Mouse (Mus musculus) liver, embryonic 11.5 days (tissue): ENCODE results near the gene 9130409I23Rik. TPM values are rescaled to one million over a fixed set of nuclear protein-coding genes. Genes with fewer than 3 reads are reported as not detected.

Source experiments
- ATAC-seq: fragments of 200-750 bp; cut with Nextera tagmentation; replicated peaks from 2 replicates; pipeline ENCODE4 v1.8.0; 2017; ENCODE audit warnings: moderate number of reproducible peaks, mild to moderate bottlenecking, moderate TSS enrichment, moderate library complexity; ENCODE audit not compliant: low FRiP score
- DNase-seq: peaks from one replicate; pipeline ENCODE4 v3.0.0-alpha.2; 2017; ENCODE audit warnings: low spot score
- H3K27ac ChIP-seq: fragments of 300-500 bp; sonication (generic); 2 replicates; pipeline ENCODE4 v1.5.1; 2014; ENCODE audit warnings: mild to moderate bottlenecking, low read depth, low read length, control low read depth
- H3K27me3 ChIP-seq: fragments of 300-500 bp; sonication (generic); replicated peaks from 2 replicates; pipeline ENCODE4 v1.6.1; 2014; ENCODE audit warnings: low read length, mixed read lengths; ENCODE audit not compliant: control insufficient read depth, insufficient read depth
- H3K36me3 ChIP-seq: fragments of 300-500 bp; sonication (generic); 2 replicates; pipeline ENCODE4 v1.6.1; 2014; ENCODE audit warnings: mild to moderate bottlenecking, low read length, moderate library complexity, mixed read lengths; ENCODE audit not compliant: control insufficient read depth, insufficient read depth
- H3K4me1 ChIP-seq: fragments of 300-500 bp; sonication (generic); replicated peaks from 2 replicates; pipeline ENCODE4 v1.6.1; 2014; ENCODE audit warnings: low read length, mixed read lengths; ENCODE audit not compliant: control insufficient read depth, insufficient read depth
- H3K4me2 ChIP-seq: fragments of 300-500 bp; sonication (generic); 2 replicates; pipeline ENCODE4 v1.6.1; 2014; ENCODE audit warnings: mild to moderate bottlenecking, control low read depth, moderate library complexity
- H3K4me3 ChIP-seq: fragments of 300-500 bp; sonication (generic); 2 replicates; pipeline ENCODE4 v1.5.1; 2014; ENCODE audit warnings: low read depth, low read length, control low read depth
- H3K9ac ChIP-seq: fragments of 300-500 bp; sonication (generic); 2 replicates; pipeline ENCODE4 v1.6.1; 2014; ENCODE audit warnings: low read depth, low read length, control low read depth
- H3K9me3 ChIP-seq: fragments of 300-500 bp; sonication (generic); 2 replicates; pipeline ENCODE4 v1.6.1; 2016; ENCODE audit warnings: low read length, inconsistent platforms, mixed read lengths; ENCODE audit not compliant: control insufficient read depth
- WGBS: fragments of 180-500 bp; shearing (Covaris S2); extraction: QIAGEN DNeasy Blood & Tissue Kit; methylation state at CpG from one replicate; pipeline ENCODE4 v1.1.7; 2014; 5-methylcytosine and 5-hydroxymethylcytosine counted together
- polyA plus RNA-seq: library from polyadenylated mRNA; unstranded; fragments of >200 nt; fragmentation: Nextera tagmentation; extraction: Ambion mirVana; gene quantifications from 2 replicates; pipeline ENCODE4 v1.2.1, GENCODE M21; 2014

Gene 9130409I23Rik
- polyA plus RNA-seq, 1 experiment from 2014 or later: not detected

DNA sequence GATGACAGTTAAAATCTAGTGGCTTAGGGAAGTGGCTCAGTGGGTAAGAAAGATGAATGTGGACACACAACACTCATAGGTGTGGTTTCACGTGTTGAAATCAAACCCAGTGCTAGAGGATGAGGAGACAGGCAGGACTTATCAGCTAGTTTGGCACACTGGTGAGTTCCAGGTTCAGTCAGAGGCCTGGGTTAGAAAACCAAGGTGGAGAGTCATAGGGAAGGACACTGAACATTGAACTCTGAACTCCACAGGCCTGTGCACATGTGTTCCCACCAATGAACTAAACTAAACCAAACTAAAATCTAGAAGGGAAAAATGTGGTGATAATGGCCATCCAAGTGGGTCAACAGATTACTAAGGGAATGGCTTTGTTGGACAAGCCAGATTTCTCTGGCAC lies 3.5 kb upstream of the 9130409I23Rik start:
- no peak overlapping the region for H3K9ac ChIP-seq
- no peak overlapping the region for H3K4me3 ChIP-seq
- no peaks in the 10 kb centered on the region for H3K36me3 ChIP-seq
- 51% methylated on average over 1 of the region's 1 CpGs for WGBS
- H3K9me3 ChIP-seq: no peaks in the 10 kb centered on the region
- no peak overlapping the region for H3K4me2 ChIP-seq
- peaks cover 3% of the 10 kb centered on the region; the same call in 1 of the 2 replicates for H3K27me3 ChIP-seq
- no peak for ATAC-seq
- no peak for DNase-seq
- no peak overlapping the region for H3K27ac ChIP-seq
- H3K4me1 ChIP-seq: no peaks in the 10 kb centered on the region

DNA sequence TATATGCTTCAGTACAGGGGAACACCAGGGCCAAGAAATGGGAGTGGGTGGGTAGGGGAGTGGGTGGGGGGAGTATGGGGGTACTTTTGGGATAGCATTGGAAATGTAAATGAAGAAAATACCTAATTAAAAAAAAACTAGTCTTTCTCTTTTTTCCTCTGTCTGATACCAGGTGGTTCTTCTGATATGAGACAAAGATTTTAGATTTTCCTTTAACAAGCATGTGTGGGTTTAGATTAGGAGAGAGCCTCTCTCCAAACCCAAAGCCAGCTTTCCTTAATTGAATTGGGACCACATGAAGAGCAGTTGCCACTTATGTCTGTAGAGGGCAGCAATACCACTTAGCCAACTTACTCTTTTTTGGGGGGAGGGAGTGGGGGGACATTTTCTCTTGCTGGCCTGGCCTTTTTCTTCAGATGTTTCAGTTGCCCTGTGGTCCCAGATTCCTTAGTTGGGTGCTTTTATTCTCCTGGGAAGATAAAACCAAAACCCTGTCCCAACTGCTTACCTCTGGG lies 1.7 kb upstream of the 9130409I23Rik start:
- Histone ChIP-seq H3K4me1 (no peaks in the 10 kb centered on the region), H3K27me3 (0 out of 2 replicates have a peak, but pooled peaks cover 3% of the 10 kb centered on the region), H3K4me2 (no peak overlapping the region), H3K4me3 (no peak overlapping the region), H3K27ac (no peak overlapping the region), H3K9me3 (no peaks in the 10 kb centered on the region), H3K36me3 (no peaks in the 10 kb centered on the region), H3K9ac (no peak overlapping the region)
- ATAC-seq (no peak), DNase-seq (no peak)

DNA sequence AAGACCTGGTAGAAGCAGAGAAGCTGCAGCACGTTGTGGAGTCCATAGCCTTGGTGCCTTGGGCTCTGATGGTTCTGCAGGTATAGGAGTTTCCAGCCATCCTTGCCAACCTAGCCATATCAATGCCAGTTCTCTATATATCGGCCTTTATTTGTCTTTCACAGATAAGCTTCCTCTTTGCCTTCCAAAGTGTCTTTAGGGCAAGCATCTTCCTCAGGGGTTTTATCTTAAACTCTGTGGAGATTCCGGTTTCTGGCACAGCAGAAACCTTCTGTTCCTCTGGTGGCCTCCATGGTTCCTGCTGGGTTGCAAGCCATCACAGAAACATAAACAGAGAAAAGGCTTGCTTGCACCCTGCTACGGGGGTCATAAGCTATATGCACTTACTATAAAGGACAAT lies 1.9 kb downstream of the 9130409I23Rik start:
- no peak overlapping the region for H3K9ac ChIP-seq
- no peak overlapping the region for H3K27ac ChIP-seq
- no peaks in the 10 kb centered on the region for H3K4me1 ChIP-seq
- H3K9me3 ChIP-seq: no peaks in the 10 kb centered on the region
- no peak overlapping the region for H3K4me3 ChIP-seq
- H3K27me3 ChIP-seq: no peaks in the 10 kb centered on the region
- 66% methylated on average over 4 of the region's 4 CpGs for WGBS
- no peak for ATAC-seq
- no peak for DNase-seq
- no peak overlapping the region for H3K4me2 ChIP-seq
- H3K36me3 ChIP-seq: no peaks in the 10 kb centered on the region

DNA sequence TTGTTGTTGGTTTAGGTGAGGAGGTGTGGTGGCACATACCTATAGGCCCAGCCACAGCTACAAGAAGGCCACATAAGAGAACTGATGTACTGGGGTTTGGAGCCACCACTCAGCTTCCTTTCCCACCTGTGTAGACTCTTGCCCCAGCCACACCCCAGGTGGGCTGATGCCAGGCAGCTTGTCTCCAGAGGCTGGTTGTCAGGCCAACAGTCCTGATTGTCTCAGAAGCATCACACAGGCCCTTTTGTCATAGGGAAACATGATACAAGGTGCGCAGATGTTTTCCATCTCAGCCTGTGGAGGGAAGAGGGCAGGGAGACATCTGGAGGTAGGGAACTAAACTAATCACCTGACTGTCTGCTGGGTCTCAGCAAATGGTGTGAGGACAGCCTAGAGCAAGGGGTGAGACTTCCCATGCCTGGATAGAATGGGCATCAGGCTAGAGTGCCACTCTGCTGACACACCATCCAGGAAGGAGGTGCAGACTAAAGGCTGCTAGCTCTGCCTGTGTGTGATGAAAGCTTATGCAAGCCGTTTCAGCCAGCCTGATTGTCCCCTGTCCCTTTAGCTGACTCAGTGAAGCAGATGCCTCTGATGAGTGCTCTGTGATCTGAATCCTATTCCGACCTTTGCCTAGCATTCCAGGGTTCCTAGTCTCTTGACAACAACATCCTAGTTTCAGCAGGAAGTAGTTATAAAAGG lies 10.9 kb downstream of the 9130409I23Rik start:
- Histone ChIP-seq H3K36me3 (no peaks in the 10 kb centered on the region), H3K9ac (no peak overlapping the region), H3K9me3 (no peaks in the 10 kb centered on the region), H3K4me2 (no peak overlapping the region), H3K27ac (no peak overlapping the region), H3K27me3 (no peaks in the 10 kb centered on the region), H3K4me3 (no peak overlapping the region), H3K4me1 (no peaks in the 10 kb centered on the region)
- no peak for ATAC-seq
- WGBS: 66% methylated on average over 3 of the region's 3 CpGs
- no peak for DNase-seq

DNA sequence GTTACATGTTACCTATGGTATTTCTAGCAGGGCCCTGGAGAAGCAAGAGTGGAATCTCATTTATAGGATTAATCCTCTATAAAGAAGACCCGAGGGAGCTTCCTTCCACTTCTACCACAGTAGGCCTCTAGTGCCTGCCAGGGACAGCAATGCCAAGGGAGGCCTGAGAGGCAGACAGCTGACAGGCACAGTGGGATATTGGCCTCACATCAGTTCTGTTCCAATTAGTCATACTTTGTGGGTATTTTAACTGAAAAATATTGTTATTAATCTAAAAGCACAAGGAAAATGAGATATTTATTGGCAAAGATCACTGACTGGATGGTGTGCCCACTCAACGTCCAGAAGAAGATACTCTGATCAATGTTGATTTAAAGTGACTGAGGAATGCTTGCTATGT lies 13.0 kb downstream of the 9130409I23Rik start:
- Histone ChIP-seq H3K9ac (no peak overlapping the region), H3K27me3 (no peaks in the 10 kb centered on the region), H3K9me3 (no peaks in the 10 kb centered on the region), H3K4me1 (0 out of 2 replicates have a peak, but pooled peaks cover 2% of the 10 kb centered on the region), H3K36me3 (no peaks in the 10 kb centered on the region), H3K27ac (no peak overlapping the region), H3K4me2 (no peak overlapping the region), H3K4me3 (no peak overlapping the region)
- 63% methylated on average over 2 of the region's 2 CpGs for WGBS
- DNase-seq (no peak), ATAC-seq (no peak)

DNA sequence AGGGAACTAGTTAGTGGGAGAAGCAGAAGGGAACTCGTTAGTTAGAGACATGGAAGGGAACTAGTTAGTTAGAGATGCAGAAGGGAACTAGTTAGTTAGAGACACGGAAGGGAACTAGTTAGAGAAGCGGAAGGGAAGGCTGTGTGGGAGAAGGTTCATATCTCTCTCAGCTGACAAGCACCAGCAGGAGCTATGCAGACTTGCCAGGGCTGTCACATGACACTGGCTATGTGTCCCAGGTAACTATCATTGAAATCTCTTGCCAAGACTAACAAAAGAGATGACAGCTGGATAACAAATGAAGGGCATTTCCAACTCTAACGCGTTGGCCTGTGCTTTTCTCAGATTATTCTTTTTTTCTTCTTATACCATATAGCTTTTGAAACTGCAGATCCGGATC lies 13.6 kb downstream of the 9130409I23Rik start:
- Histone ChIP-seq H3K36me3 (no peaks in the 10 kb centered on the region), H3K4me2 (no peak overlapping the region), H3K27me3 (no peaks in the 10 kb centered on the region), H3K9me3 (no peaks in the 10 kb centered on the region), H3K4me3 (no peak overlapping the region), H3K9ac (no peak overlapping the region), H3K27ac (no peak overlapping the region), H3K4me1 (0 out of 2 replicates have a peak, but pooled peaks cover 2% of the 10 kb centered on the region)
- WGBS: 80% methylated on average over 6 of the region's 6 CpGs
- no peak for DNase-seq
- no peak for ATAC-seq

DNA sequence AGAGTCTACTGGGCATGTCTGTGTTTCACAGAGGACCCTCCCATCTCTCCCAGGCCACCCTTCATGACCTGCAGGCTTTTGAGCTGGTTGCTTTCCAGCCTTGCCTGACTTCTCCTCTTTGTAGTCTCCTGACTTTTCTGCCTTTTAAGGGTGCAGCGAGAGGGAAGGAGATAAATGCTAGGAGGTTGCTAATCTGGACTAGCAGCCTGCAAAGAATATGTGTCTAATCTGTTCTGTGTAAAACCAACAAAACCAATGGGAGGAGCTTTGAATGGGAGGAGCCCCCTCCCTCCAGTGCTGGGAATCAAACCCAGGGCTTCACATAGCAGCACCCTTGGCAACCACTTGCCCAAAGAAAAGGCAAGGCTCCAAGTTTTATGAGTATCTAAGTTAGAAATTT lies 17.3 kb downstream of the 9130409I23Rik start:
- Histone ChIP-seq H3K9me3 (no peaks in the 10 kb centered on the region), H3K4me2 (no peak overlapping the region), H3K27ac (no peak overlapping the region), H3K4me3 (no peak overlapping the region), H3K4me1 (0 out of 2 replicates have a peak, but pooled peaks cover 2% of the 10 kb centered on the region), H3K9ac (no peak overlapping the region), H3K36me3 (no peaks in the 10 kb centered on the region), H3K27me3 (no peaks in the 10 kb centered on the region)
- ATAC-seq (no peak), DNase-seq (no peak)
- WGBS: 42% methylated on average over 1 of the region's 1 CpGs

DNA sequence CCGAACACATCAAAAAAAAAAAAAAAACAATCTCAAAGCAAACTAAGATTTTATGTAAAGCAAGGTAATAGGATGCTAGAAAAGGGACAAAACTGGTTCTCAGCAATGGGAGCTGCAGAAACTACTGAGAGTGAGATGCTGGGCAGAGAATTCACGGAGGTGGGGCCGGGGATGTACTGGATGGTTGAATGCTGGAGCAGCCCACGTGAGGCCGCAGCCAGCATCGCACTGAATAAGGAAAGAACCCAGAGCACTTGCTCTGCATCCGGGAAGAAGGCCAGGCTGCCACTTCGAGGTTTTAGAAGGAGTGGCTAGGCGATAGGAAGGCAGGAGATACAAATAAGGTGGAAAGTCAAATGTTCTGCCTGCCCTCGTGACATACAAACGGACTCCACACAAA lies 18.6 kb downstream of the 9130409I23Rik start:
- Histone ChIP-seq H3K9me3 (no peaks in the 10 kb centered on the region), H3K4me2 (no peak overlapping the region), H3K36me3 (no peaks in the 10 kb centered on the region), H3K27ac (no peak overlapping the region), H3K4me1 (0 out of 2 replicates have a peak, but pooled peaks cover 2% of the 10 kb centered on the region), H3K9ac (no peak overlapping the region), H3K4me3 (no peak overlapping the region), H3K27me3 (no peaks in the 10 kb centered on the region)
- ATAC-seq (no peak), DNase-seq (no peak)
- WGBS: 62% methylated on average over 11 of the region's 11 CpGs

DNA sequence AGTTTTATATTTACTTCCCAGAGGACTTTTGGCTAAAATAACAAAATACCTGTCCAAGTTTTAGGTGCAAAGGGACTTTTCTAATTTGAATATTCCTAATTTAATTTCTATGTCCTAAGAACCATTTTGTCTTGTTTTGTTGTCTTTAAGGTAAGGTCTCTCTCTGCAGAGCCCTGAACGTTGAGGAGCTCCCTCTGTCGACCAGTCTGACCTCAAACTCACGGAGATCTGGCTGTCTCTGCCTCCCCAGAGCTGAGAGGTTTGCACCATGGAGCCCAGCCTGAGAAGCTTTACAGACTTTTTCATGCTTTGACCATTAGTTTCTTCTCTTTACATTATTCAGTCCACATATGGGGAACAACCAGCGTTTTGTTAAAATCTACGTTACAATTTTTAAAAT lies 22.0 kb downstream of the 9130409I23Rik start:
- no peaks in the 10 kb centered on the region for H3K36me3 ChIP-seq

More for the DNA sequence above, 22.0 kb downstream of the 9130409I23Rik start:
- WGBS: 28% methylated on average over 5 of the region's 5 CpGs
- Histone ChIP-seq H3K27me3 (peaks cover 4% of the 10 kb centered on the region; the same call in 1 of the 2 replicates), H3K4me1 (0 out of 2 replicates have a peak, but pooled peaks cover 2% of the 10 kb centered on the region), H3K9ac (no peak overlapping the region), H3K4me2 (no peak overlapping the region), H3K9me3 (no peaks in the 10 kb centered on the region), H3K4me3 (no peak overlapping the region), H3K27ac (no peak overlapping the region)
- no peak for ATAC-seq
- no peak for DNase-seq
